Mouse (Mus musculus) thymus, adult 2 months (tissue): ENCODE measurements around the gene Lsm10. TPM values are rescaled to one million over a fixed set of nuclear protein-coding genes. Genes with fewer than 3 reads are reported as not detected.
"Not testable (repeated sequence)": the region's sequence is repeated elsewhere in the genome, so short reads cannot be mapped to it uniquely, and the experiment has no call there.

Source experiments
- DNase-seq: peaks from one replicate; pipeline ENCODE4 v3.0.0; 2021
- H3K27ac ChIP-seq: fragments of 200-500 bp; 2 replicates; pipeline ENCODE4 v1.5.1; 2012; ENCODE audit warnings: low read length, control low read depth; ENCODE audit not compliant: control insufficient read depth, insufficient read depth
- H3K27me3 ChIP-seq: fragments of 200-500 bp; 2 replicates; pipeline ENCODE4 v1.6.1; 2012; ENCODE audit warnings: mild to moderate bottlenecking, low read length, moderate library complexity, mixed read lengths; ENCODE audit not compliant: control insufficient read depth, insufficient read depth
- H3K36me3 ChIP-seq: fragments of 200-500 bp; 2 replicates; pipeline ENCODE4 v1.6.1; 2012; ENCODE audit warnings: mild to moderate bottlenecking, low read length, moderate library complexity; ENCODE audit not compliant: control insufficient read depth, insufficient read depth
- H3K4me1 ChIP-seq: fragments of 200-500 bp; replicated peaks from 2 replicates; pipeline ENCODE4 v1.6.1; 2012; ENCODE audit warnings: low read length; ENCODE audit not compliant: control insufficient read depth, insufficient read depth
- H3K4me3 ChIP-seq: fragments of 200-500 bp; 2 replicates; pipeline ENCODE4 v1.5.1; 2012; ENCODE audit warnings: mild to moderate bottlenecking, low read length, control low read depth, moderate library complexity; ENCODE audit not compliant: control insufficient read depth, insufficient read depth
- CTCF ChIP-seq: fragments of 200-500 bp; IDR thresholded peaks from 2 replicates; pipeline ENCODE4 v1.5.1; 2012; ENCODE audit warnings: mild to moderate bottlenecking, control low read depth, low read length, moderate library complexity, borderline replicate concordance; ENCODE audit not compliant: control insufficient read depth, poor library complexity, insufficient read depth; ENCODE audit errors: extremely low read depth
- POLR2A ChIP-seq: fragments of 200-500 bp; IDR thresholded peaks from 2 replicates; pipeline ENCODE4 v1.6.1; 2012; ENCODE audit warnings: mild to moderate bottlenecking, low read length, control low read depth, moderate library complexity; ENCODE audit not compliant: control insufficient read depth, poor library complexity, insufficient read depth; ENCODE audit errors: extremely low read depth
- WGBS: fragments of 180-500 bp; shearing (Covaris S2); methylation state at CpG from one replicate; pipeline ENCODE4 v1.1.7; 2018; 5-methylcytosine and 5-hydroxymethylcytosine counted together
- polyA plus RNA-seq: library from polyadenylated mRNA; depleted of rRNA; stranded (reverse); fragments of >200 nt; gene quantifications from 2 replicates; pipeline ENCODE4 v1.2.3, GENCODE M21; 2012

The Lsm10 gene
- polyA plus RNA-seq, 1 experiment = 41.7 TPM

DNA sequence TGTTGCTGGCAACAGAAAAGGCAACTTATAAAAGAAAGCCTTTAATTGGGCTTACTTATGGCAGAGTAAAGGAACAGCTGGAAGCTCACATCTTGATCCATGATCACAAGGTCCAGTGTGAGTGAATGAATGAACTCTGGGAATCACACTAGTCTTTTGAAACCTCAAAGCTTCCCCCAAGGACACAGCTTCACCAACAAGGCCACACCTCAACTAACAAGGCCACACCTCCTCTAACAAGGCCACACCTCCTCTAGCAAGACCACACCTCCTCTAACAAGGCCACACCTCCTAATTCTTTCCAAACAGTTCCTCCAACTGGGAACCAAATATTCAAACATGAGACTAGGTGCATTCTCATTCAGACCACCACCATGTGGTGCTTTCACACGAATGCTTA lies 14.8 kb upstream of the Lsm10 start:
- TF ChIP-seq CTCF = no peak
- no peak for TF ChIP-seq POLR2A
- no peaks in the 10 kb centered on the region for H3K27me3 ChIP-seq
- H3K27ac ChIP-seq = no peak overlapping the region
- H3K4me1 ChIP-seq = no peaks in the 10 kb centered on the region
- no peaks in the 10 kb centered on the region for H3K36me3 ChIP-seq
- no peak for DNase-seq
- H3K4me3 ChIP-seq = no peak overlapping the region
- WGBS = 98% methylated on average over 1 of the region's 1 CpGs

DNA sequence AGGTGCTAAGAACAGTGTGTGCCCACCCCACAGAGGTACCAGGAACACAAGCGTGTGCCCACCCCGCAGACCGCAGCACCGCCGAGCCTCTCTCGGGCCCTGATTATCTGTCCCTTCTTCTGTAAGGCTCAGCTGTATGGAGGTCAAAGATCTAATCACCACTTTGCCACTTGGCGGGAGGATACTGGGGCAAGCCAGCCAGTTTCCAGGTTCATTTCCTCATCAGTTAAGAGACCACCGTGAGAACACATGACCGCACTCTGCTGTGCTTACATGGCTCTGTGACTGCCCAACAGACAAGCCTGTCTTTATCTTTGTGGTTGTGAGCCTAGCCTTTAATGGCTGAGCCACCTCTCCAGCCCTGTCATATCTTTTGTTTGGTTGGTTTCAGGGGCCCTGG lies 13.4 kb upstream of the Lsm10 start:
- DNase-seq = no peak
- Histone ChIP-seq H3K27ac (no peak overlapping the region), H3K4me3 (no peak overlapping the region), H3K36me3 (no peaks in the 10 kb centered on the region), H3K4me1 (no peaks in the 10 kb centered on the region), H3K27me3 (no peaks in the 10 kb centered on the region)
- 78% methylated on average over 9 of the region's 9 CpGs for WGBS
- TF ChIP-seq CTCF = no peak
- TF ChIP-seq POLR2A = no peak

DNA sequence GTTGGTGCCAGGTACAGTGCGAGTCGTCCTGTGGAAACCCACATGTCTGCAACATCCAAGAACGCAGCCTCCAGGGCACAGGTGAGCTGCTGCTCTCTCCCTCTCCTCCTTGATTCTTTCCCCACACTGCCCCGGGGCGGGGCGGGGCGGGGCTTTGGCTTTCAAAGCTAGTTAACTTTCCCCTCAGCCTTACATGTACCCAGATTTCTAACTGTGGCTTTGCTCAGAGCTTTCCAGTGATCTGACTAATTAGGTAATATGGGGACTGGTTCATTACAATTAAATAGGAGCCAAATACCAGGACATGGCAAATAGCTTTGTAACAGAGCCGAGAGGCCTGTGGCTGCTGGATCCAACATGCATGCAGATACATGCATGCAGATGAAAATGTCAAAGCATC lies 12.0 kb upstream of the Lsm10 start:
- Histone ChIP-seq H3K4me3 (no peak overlapping the region), H3K27ac (no peak overlapping the region), H3K36me3 (no peaks in the 10 kb centered on the region), H3K27me3 (no peaks in the 10 kb centered on the region), H3K4me1 (peaks cover 3% of the 10 kb centered on the region)
- TF ChIP-seq POLR2A (no peak), CTCF (no peak)
- no peak for DNase-seq
- 91% methylated on average over 8 of the region's 8 CpGs for WGBS

DNA sequence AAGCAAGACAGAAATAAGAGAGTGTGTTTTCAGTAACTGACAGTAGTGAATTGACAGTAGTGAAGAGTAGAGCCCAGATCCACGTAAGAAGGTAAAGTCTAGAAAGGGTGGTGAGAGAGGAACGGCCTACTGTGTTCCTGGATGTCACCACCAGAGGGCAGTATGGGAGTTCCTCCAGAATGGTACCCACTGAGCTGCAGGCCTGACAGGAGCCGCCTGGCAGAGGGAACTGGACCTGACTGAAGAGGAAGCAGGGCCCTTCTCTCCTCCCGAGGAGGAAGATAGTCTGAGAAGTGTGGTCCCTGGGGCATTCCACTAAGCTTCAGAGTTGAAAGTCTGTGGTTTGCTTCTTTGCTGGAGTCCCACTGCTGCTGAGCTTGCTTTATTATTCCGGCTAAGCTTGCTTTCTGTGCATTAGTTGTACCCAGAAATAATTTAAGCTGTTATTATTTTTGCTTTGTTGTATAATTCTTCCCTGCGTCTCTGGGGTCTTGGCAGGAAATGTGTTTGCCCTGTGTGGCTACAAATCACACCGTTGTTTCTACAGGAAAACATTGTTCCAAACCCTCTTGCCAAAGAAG lies 10.3 kb upstream of the Lsm10 start:
- no peaks in the 10 kb centered on the region for H3K27me3 ChIP-seq
- H3K4me1 ChIP-seq = peaks cover 17% of the 10 kb centered on the region
- WGBS = 18% methylated on average over 7 of the region's 7 CpGs
- DNase-seq = peak; percentile 78
- TF ChIP-seq CTCF = peak; percentile 75; the same call in 1 of the 2 replicates
- no peak for TF ChIP-seq POLR2A
- H3K36me3 ChIP-seq = no peaks in the 10 kb centered on the region
- no peak overlapping the region for H3K4me3 ChIP-seq
- H3K27ac ChIP-seq = no peak overlapping the region

DNA sequence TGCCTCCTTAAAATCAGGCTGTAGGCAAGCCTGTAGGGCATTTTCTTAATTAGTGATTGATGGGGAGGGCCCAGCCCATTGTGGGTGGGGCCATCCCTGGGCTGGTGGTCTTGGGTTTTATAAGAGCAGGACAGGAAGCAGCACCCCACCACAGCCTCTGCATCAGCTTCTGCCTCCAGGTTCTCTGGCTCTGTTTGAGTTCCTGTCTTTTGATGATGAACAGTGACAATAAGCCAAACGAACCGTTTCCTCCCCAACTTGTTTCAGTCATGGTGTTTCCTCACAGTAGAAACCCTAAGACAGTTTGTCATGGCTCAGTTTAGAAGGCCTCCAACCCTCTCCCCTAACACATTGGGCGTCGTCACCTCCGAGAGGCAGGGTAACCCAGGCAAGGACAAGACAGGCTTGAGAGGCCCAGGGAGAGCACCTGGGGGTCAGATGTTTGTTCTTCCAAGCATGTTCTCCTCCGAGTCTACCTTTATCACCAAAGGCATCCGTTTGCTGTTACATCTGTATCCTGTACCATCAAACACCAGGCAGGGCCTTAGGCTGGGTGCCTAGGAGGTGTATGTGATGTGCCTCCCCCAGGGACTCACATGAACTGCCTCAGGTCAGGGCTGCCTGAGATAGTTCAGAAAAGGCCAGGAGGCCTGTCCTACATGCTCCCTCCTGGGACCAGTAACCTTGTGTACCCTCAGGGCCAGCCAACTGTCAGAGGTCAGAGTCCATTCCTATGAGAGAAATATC lies 6.1 kb upstream of the Lsm10 start:
- Histone ChIP-seq H3K4me1 (peaks cover 20% of the 10 kb centered on the region), H3K27ac (peak overlapping the region; percentile 91), H3K4me3 (no peak overlapping the region), H3K27me3 (no peaks in the 10 kb centered on the region), H3K36me3 (no peaks in the 10 kb centered on the region)
- WGBS = 8% methylated on average over 7 of the region's 7 CpGs
- peak; percentile 58 for DNase-seq
- TF ChIP-seq POLR2A (0 out of 2 replicates have a peak, but pooled peaks have one; percentile 21), CTCF (no peak)

DNA sequence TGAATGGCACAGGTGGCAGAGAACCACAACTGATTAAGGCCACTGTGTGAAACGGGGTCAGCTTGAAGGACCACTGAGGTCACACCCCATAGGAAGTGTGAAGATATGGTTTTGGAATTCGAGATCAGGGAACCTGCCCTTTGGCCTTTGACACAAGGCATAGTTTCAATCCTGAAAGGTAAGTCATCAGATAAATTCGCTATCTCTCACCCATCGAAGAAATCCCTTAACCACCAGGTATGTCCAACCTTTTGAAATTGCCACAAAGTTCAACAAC lies 5.6 kb upstream of the Lsm10 start:
- TF ChIP-seq CTCF = no peak
- no peak for TF ChIP-seq POLR2A
- no peaks in the 10 kb centered on the region for H3K27me3 ChIP-seq
- peak overlapping the region; percentile 91 for H3K27ac ChIP-seq
- DNase-seq = no peak
- H3K4me1 ChIP-seq = peaks cover 20% of the 10 kb centered on the region
- WGBS = 67% methylated on average over 4 of the region's 4 CpGs
- no peaks in the 10 kb centered on the region for H3K36me3 ChIP-seq
- H3K4me3 ChIP-seq = no peak overlapping the region

DNA sequence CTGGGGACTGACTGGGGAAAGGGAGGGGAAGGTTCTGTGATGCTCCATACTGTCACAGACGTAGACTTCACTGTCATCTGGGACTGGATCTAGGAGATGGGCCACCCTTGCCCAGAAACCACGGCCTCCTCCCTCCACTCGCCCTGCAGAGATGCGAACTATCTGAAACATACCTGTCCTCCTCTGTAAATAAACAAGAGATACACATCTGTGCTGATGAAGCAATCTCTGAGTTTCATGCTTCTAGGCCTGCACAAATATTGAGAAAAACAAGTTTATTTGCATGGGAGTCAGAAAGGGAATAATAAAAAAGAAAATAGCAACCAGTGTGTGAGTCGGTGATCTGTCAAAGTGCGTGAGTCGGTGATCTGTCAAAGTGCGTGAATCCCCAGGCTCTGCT lies 4.5 kb upstream of the Lsm10 start:
- no peak for TF ChIP-seq POLR2A
- TF ChIP-seq CTCF = no peak
- no peak for DNase-seq
- Histone ChIP-seq H3K4me3 (no peak overlapping the region), H3K27ac (no peak overlapping the region), H3K4me1 (peaks cover 22% of the 10 kb centered on the region), H3K27me3 (no peaks in the 10 kb centered on the region), H3K36me3 (no peaks in the 10 kb centered on the region)
- WGBS = 89% methylated on average over 8 of the region's 8 CpGs

DNA sequence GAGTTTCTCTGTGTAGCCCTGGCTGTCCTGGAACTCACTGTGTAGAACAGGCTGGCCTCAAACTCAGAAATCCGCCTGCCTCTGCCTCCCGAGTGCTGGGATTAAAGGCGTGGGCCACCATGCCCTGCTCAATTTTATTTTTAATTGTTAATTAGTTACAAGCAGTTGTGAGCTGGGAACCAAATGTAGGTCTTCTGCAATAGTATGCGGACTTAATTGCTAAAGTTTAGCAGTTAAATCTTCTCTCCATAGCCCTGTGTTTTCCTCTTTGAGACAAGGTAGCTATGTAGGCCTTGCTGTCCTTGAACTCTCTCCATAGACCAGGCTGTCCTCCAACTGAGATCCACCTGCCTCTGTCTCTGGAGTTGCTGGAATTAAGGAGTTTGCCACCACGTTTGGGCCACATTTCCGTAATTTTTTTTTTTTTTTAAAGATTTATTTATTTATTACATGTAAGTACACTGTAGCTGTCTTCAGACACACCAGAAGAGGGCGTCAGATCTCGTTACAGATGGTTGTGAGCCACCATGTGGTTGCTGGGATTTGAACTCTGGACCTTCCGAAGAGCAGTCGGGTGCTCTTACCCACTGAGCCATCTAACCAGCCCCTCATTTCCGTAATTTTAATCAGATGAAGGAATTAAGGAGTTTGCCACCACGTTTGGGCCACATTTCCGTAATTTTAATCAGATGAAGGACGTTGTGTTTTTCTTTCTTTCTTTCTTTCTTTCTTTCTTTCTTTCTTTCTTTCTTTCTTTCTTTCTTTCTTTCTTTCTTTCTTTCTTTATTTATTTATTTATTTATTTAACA lies 597 bp upstream of the Lsm10 start:
- H3K27ac ChIP-seq, DNase-seq, H3K27me3 ChIP-seq, H3K36me3 ChIP-seq, H3K4me3 ChIP-seq: not testable (repeated sequence)
- 52% methylated on average over 14 of the region's 14 CpGs for WGBS
- H3K4me1 ChIP-seq = peaks cover 14% of the 10 kb centered on the region
